Mouse (Mus musculus) right cerebral cortex, postnatal 14 days (tissue): ENCODE measurements around the gene 1810062G17Rik.
A peak's percentile ranks its signal among the peaks of the same experiment; 100 is the strongest.

Source experiments
- DNase-seq: peaks from one replicate; pipeline ENCODE4 v3.0.0; 2022

The 1810062G17Rik gene

DNA sequence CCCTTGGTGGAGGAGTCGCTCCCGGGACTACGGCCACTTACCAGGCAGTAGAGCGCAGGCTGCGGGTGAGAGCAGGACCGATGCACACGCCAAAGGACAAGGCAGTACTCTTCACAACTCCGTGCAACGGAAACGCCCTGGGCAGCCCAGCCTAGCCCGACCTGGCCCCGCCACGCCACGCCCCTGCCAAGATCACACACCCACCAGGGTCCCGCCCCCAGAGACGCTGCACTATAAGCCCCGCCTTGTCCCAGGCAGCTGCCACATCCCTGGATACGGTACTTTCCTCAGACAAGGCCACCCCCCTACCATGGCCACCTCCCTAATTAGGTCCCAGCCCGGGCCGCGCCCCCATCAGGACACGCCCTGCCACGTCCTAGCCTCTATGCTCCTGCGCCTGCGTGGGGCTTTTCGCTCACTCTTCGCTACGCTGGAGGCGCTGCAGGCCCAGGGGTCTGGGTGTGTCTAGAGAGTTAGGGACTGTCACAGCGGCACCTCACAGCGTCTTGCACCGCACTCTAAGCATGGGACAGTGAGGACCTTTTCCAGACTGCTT lies at the start of gene 1810062G17Rik, which contains the start of gene Anxa5:
Gene 1810062G17Rik, plus strand, starts transcription at position 406 of the 556 bp plus-strand sequence.
Gene Anxa5, minus strand, starts transcription at position 363 of the 556 bp plus-strand sequence.
- DNase-seq: peak; percentile 85

DNA sequence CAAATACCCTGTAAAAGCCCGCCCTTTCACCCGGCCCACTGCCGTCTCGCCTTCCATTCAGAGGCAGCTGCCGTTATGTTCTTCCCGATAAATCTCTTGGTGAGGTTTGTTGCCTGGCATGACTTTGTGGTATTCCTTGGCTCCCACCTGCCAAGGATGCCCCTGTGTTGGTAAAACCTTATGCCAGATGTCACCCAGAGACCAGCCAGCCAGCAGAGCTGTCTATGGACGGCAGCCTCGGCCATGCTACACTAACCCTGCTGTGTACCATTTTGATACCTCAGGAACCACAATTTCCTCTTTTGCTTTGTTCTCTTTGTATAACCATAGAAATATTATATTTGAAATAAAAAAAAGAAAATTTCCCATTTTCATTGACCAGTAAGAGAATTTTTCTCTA lies 48.4 kb upstream of the 1810062G17Rik start:
- no peak for DNase-seq

- no peak for DNase-seq
Observed at GRCm38 (mm10) chr3:36430360-36430759, 45.4 kb upstream of the 1810062G17Rik start.

DNA sequence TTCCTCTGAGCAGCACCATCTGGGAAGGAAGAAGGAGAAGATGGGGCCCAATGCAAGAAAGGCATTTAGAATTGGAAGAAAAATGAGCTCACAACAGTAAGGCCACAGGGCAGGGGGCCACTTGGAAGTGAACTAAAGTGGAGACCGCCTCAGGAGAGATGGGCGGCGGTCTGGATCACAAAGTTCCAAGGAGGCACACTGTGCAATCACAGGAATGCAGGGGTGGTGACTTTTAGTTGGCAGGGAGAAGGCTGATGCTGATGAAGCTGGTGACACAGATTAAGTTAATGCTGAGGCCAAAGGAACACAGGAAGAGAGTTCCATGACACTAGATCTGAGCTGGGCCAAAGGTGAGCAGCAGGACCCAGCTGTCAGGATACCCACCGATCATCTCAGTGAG lies 35.5 kb upstream of the 1810062G17Rik start:
- no peak for DNase-seq

- peak; percentile 40 for DNase-seq
Observed at GRCm38 (mm10) chr3:36442426-36442825, 33.3 kb upstream of the 1810062G17Rik start.

GRCm38 (mm10) chr3:36446041-36446440 lies 29.7 kb upstream of the 1810062G17Rik start:
- no peak for DNase-seq

DNA sequence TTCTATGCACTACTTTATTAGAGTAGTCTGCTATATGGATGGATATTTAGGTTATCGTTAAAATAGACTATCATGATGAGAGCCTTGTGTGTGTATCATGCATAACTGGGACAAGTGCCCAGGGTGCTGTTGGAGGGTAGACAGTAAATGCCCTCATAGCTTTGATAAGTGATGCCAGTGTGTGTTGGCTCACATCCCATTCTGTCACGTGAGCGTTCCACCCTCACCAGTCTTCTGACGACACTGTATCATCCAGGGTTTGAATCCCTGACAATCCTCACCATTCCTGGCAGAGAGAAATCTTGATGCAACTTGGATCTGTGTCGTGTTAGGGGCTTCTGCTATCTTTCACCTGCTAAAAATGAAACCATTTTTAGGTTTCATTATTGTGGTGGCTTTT lies 29.2 kb upstream of the 1810062G17Rik start:
- no peak for DNase-seq

- no peak for DNase-seq
Observed at GRCm38 (mm10) chr3:36446918-36447317, 28.8 kb upstream of the 1810062G17Rik start.

GRCm38 (mm10) chr3:36449292-36450165 lies 26.2 kb upstream of the 1810062G17Rik start:
- DNase-seq: no peak

- no peak for DNase-seq
Observed at GRCm38 (mm10) chr3:36452502-36452901, 23.2 kb upstream of the 1810062G17Rik start.

DNA sequence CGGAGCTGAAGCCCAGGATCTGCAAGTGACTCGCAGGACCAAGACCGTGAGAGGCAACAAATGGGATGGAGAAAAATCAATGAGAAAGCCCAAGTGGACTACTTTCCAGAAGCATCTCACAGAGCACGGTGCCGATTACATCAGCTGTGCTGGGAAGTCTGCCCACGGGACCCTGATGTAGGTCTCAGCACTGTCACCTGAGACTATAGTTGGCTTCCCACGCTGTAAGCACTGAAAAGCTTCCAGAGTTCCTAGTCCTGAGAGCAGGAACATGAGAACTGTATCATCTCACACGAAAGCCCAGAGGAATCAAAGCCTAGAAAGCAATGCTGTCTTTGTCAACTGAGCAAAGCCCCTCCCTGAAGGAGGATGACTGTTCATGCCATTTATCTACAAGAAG lies 20.6 kb upstream of the 1810062G17Rik start:
- DNase-seq: no peak

- peak; percentile 18 for DNase-seq
Observed at GRCm38 (mm10) chr3:36455566-36455965, 20.2 kb upstream of the 1810062G17Rik start.

GRCm38 (mm10) chr3:36460717-36461116 lies 15.0 kb upstream of the 1810062G17Rik start:
- DNase-seq: no peak

GRCm38 (mm10) chr3:36461819-36462218 lies 13.9 kb upstream of the 1810062G17Rik start:
- no peak for DNase-seq

- DNase-seq: no peak
Observed at GRCm38 (mm10) chr3:36462348-36462747, 13.4 kb upstream of the 1810062G17Rik start.

GRCm38 (mm10) chr3:36465538-36465937 lies 10.2 kb upstream of the 1810062G17Rik start:
- no peak for DNase-seq

GRCm38 (mm10) chr3:36467632-36468031 lies 8.1 kb upstream of the 1810062G17Rik start:
- no peak for DNase-seq

DNA sequence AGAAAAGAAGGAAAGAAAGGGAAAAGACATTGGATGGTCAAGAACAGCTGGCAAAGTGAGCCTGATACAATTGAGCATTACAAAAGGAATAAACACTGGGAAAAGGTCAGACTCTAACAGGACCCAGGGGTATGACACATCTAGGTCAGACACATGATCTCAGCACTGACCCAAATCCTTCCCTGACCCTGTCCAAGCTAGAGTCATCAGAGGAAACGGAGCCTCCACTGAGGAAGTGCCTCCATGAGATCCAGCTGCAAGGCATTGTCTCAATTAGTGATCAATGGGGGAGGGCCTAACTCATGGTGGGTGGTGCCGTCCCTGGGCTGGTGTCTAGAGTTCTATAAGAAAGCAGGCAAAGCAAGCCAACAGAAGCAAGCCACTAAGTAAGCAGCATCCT lies 6.9 kb upstream of the 1810062G17Rik start:
- no peak for DNase-seq

- no peak for DNase-seq
Observed at GRCm38 (mm10) chr3:36471856-36472255, 3.9 kb upstream of the 1810062G17Rik start.

- DNase-seq: no peak
Observed at GRCm38 (mm10) chr3:36473222-36473621, 2.5 kb upstream of the 1810062G17Rik start.

DNA sequence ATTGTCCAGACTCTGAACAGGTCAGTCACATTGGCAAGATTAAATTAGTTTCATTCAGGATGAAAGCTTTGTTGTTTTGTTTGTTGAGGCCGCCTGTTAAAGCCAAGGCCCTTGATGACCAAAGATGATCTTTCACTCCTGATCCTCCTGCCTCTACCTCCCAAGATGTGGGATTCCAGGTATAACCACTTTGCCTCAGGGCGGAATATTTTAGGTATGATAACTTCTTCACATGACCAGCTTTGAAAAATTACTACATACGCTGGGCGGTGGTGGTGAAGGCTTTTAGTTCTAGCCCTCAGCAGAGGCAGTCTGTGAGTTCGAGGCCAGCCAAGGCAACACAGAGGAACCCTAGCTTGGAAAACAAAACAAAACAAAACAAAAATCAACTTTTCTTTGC lies 1.3 kb upstream of the 1810062G17Rik start:
- no peak for DNase-seq

DNA sequence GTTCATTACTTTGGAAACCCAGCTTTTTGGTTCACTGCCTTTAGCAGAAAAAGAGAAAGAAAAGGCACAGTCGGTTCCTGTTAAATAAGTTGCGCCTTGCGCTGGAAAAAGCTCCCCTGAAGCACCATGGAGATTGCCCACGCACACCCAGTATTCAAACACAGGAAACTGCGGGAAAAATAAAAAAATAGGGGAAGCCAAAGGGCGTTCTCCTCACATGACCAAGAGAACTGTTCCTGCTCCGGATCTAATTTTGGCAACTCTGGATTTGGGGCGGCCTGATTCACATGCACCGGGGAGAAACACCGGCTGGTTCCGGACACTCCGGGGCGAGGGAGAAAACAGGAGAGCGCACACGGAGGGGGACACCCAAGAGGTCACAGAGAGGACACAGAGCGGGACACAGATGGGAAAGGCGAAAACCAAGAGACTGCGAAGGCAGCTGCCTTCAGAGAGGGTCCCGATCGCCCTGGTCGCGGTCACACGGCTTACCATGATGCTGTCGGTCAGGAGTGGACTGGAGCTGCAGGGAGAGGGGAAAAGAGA lies 726 bp upstream of the 1810062G17Rik start:
- peak; percentile 26 for DNase-seq

GRCm38 (mm10) chr3:36476261-36477155 lies 771 bp downstream of the 1810062G17Rik start:
- DNase-seq: no peak
